Mouse (Mus musculus) cortical plate, adult 2 months (tissue): ENCODE data around the gene Rdh11.

Experiments
- CTCF ChIP-seq: fragments of 200-500 bp; IDR thresholded peaks from 2 replicates; pipeline ENCODE4 v1.5.1; 2011; ENCODE audit warnings: mild to moderate bottlenecking, control low read depth, low read length; ENCODE audit not compliant: insufficient read depth; ENCODE audit errors: extremely low read depth
- POLR2A ChIP-seq: fragments of 200-500 bp; IDR thresholded peaks from 2 replicates; pipeline ENCODE4 v1.6.1; 2011; ENCODE audit warnings: mild to moderate bottlenecking, low read length, control low read depth; ENCODE audit not compliant: insufficient read depth; ENCODE audit errors: extremely low read depth

- no peak for TF ChIP-seq POLR2A
- TF ChIP-seq CTCF = no peak
These were observed 52.7 kb downstream of the Rdh11 start for GRCm38 (mm10) chr12:79139417-79139816.
